Mouse (Mus musculus) bone marrow macrophage, adult 2 months (primary cell): ENCODE results near the gene Eif4g3.

Experiments used
- CTCF ChIP-seq: IDR thresholded peaks from 2 replicates; pipeline ENCODE4 v1.5.1; 2012; ENCODE audit warnings: low read depth, mild to moderate bottlenecking, low read length, moderate library complexity
- POLR2A ChIP-seq: IDR thresholded peaks from 2 replicates; pipeline ENCODE4 v1.6.1; 2012; ENCODE audit warnings: mild to moderate bottlenecking, low read depth, low read length, borderline replicate concordance

- no peak for TF ChIP-seq POLR2A
- TF ChIP-seq CTCF = no peak
Measured at GRCm38 (mm10) chr4:138023403-138024100, 30.7 kb downstream of the Eif4g3 start.
